Mouse (Mus musculus): ENCODE data around the gene Fmnl2. TPM values are rescaled to one million over a fixed set of nuclear protein-coding genes. Genes with fewer than 3 reads are reported as not detected.

Gene Fmnl2
- total RNA-seq, 1 experiment, result 13.6 TPM

GRCm38 (mm10) chr2:52948406-52948805 is 90.7 kb downstream of the Fmnl2 start:
- H3K4me1 ChIP-seq (ENCODE audit: control insufficient read depth in 2 of 2, insufficient read depth in 2 of 2, low read length in 2 of 2, poor library complexity in 1 of 2), result peaks cover 6% of the 10 kb centered on the region in 2 experiments
- no peaks in the 10 kb centered on the region for H3K9me3 ChIP-seq (ENCODE audit: control insufficient read depth, insufficient read depth, low read depth, low read length)
- in situ Hi-C loops (cut with MboI; ENCODE audit: low sequenced_read_pairs in 2 of 2, unreplicated experiment in 2 of 2), result no loop called here
- no peak overlapping the region for H3K9ac ChIP-seq (ENCODE audit: insufficient read depth, low read depth, low read length, poor library complexity, severe bottlenecking)
- H3K4me3 ChIP-seq (ENCODE audit: insufficient read depth in 1 of 2, low read depth in 1 of 2, low read length in 2 of 2, poor library complexity in 1 of 2, severe bottlenecking in 1 of 2), result no peak overlapping the region
- H3K36me3 ChIP-seq (ENCODE audit: control insufficient read depth, insufficient read depth, low read length, poor library complexity, severe bottlenecking), result no peaks in the 10 kb centered on the region
- TF ChIP-seq ZC3H11A (IDR thresholded peaks at IDR 0.05; ENCODE audit: borderline replicate concordance, low read depth, low read length), result no peak
- no peak for TF ChIP-seq HCFC1 (IDR thresholded peaks at IDR 0.05; ENCODE audit: borderline replicate concordance, insufficient read depth, low read length)
- TF ChIP-seq CHD2 (IDR thresholded peaks at IDR 0.05; ENCODE audit: low read depth, low read length), result no peak
- TF ChIP-seq ZNF384 (IDR thresholded peaks at IDR 0.05; ENCODE audit: low read depth, low read length), result no peak
- no peak for TF ChIP-seq MAFK (IDR thresholded peaks at IDR 0.05; ENCODE audit: insufficient read depth, low read depth, low read length)
- H3K27ac ChIP-seq (ENCODE audit: insufficient read depth, low read depth, low read length, poor library complexity, severe bottlenecking), result no peak overlapping the region
- no peak for DNase-seq (ENCODE audit: low read depth, low spot score)

GRCm38 (mm10) chr2:52949556-52949955 is 91.9 kb downstream of the Fmnl2 start:
- Histone ChIP-seq H3K36me3 (ENCODE audit: control insufficient read depth, insufficient read depth, low read length, poor library complexity, severe bottlenecking) (no peaks in the 10 kb centered on the region), H3K9ac (ENCODE audit: insufficient read depth, low read depth, low read length, poor library complexity, severe bottlenecking) (no peak overlapping the region), H3K4me1 (ENCODE audit: control insufficient read depth in 2 of 2, insufficient read depth in 2 of 2, low read length in 2 of 2, poor library complexity in 1 of 2) (peaks cover 0 to 6% of the 10 kb centered on the region in 2 experiments; a peak in 3 of 4 replicates), H3K27ac (ENCODE audit: insufficient read depth, low read depth, low read length, poor library complexity, severe bottlenecking) (no peak overlapping the region), H3K9me3 (ENCODE audit: control insufficient read depth, insufficient read depth, low read depth, low read length) (no peaks in the 10 kb centered on the region), H3K4me3 (ENCODE audit: insufficient read depth in 1 of 2, low read depth in 1 of 2, low read length in 2 of 2, poor library complexity in 1 of 2, severe bottlenecking in 1 of 2) (no peak overlapping the region)
- DNase-seq (ENCODE audit: low read depth, low spot score), result no peak
- in situ Hi-C loops (cut with MboI; ENCODE audit: low sequenced_read_pairs in 2 of 2, unreplicated experiment in 2 of 2), result no loop called here
- peak; percentile 54; the same call in 1 of the 2 replicates for TF ChIP-seq ZC3H11A (IDR thresholded peaks at IDR 0.05; ENCODE audit: borderline replicate concordance, low read depth, low read length)
- no peak for TF ChIP-seq MAFK (IDR thresholded peaks at IDR 0.05; ENCODE audit: insufficient read depth, low read depth, low read length)
- no peak for TF ChIP-seq ZNF384 (IDR thresholded peaks at IDR 0.05; ENCODE audit: low read depth, low read length)

GRCm38 (mm10) chr2:52950226-52950625 is 92.6 kb downstream of the Fmnl2 start:
- Histone ChIP-seq H3K9me3 (ENCODE audit: control insufficient read depth, insufficient read depth, low read depth, low read length) (no peaks in the 10 kb centered on the region), H3K36me3 (ENCODE audit: control insufficient read depth, insufficient read depth, low read length, poor library complexity, severe bottlenecking) (no peaks in the 10 kb centered on the region), H3K4me1 (ENCODE audit: control insufficient read depth in 2 of 2, insufficient read depth in 2 of 2, low read length in 2 of 2, poor library complexity in 1 of 2) (peaks cover 0 to 7% of the 10 kb centered on the region in 2 experiments; a peak in 3 of 4 replicates), H3K4me3 (ENCODE audit: insufficient read depth in 1 of 2, low read depth in 1 of 2, low read length in 2 of 2, poor library complexity in 1 of 2, severe bottlenecking in 1 of 2) (no peak overlapping the region), H3K27ac (ENCODE audit: insufficient read depth, low read depth, low read length, poor library complexity, severe bottlenecking) (no peak overlapping the region), H3K9ac (ENCODE audit: insufficient read depth, low read depth, low read length, poor library complexity, severe bottlenecking) (no peak overlapping the region)
- no peak for TF ChIP-seq CHD2 (IDR thresholded peaks at IDR 0.05; ENCODE audit: low read depth, low read length)
- in situ Hi-C loops (cut with MboI; ENCODE audit: low sequenced_read_pairs in 2 of 2, unreplicated experiment in 2 of 2), result no loop called here
- DNase-seq (ENCODE audit: low read depth, low spot score), result no peak

GRCm38 (mm10) chr2:52952202-52952730 is 94.6 kb downstream of the Fmnl2 start:
- in situ Hi-C loops (cut with MboI; ENCODE audit: low sequenced_read_pairs in 2 of 2, unreplicated experiment in 2 of 2), result no loop called here
- no peaks in the 10 kb centered on the region for H3K36me3 ChIP-seq (ENCODE audit: control insufficient read depth, insufficient read depth, low read length, poor library complexity, severe bottlenecking)
- DNase-seq (ENCODE audit: low read depth, low spot score), result no peak
- H3K27ac ChIP-seq (ENCODE audit: insufficient read depth, low read depth, low read length, poor library complexity, severe bottlenecking), result no peak overlapping the region
- peaks cover 5 to 15% of the 10 kb centered on the region in 2 experiments for H3K4me1 ChIP-seq (ENCODE audit: control insufficient read depth in 2 of 2, insufficient read depth in 2 of 2, low read length in 2 of 2, poor library complexity in 1 of 2)
- no peaks in the 10 kb centered on the region for H3K9me3 ChIP-seq (ENCODE audit: control insufficient read depth, insufficient read depth, low read depth, low read length)
- H3K9ac ChIP-seq (ENCODE audit: insufficient read depth, low read depth, low read length, poor library complexity, severe bottlenecking), result no peak overlapping the region
- no peak for TF ChIP-seq HCFC1 (IDR thresholded peaks at IDR 0.05; ENCODE audit: borderline replicate concordance, insufficient read depth, low read length)
- TF ChIP-seq CHD2 (IDR thresholded peaks at IDR 0.05; ENCODE audit: low read depth, low read length), result no peak
- TF ChIP-seq MAFK (IDR thresholded peaks at IDR 0.05; ENCODE audit: insufficient read depth, low read depth, low read length), result no peak
- no peak for TF ChIP-seq ZC3H11A (IDR thresholded peaks at IDR 0.05; ENCODE audit: borderline replicate concordance, low read depth, low read length)
- TF ChIP-seq ZNF384 (IDR thresholded peaks at IDR 0.05; ENCODE audit: low read depth, low read length), result no peak
- no peak overlapping the region for H3K4me3 ChIP-seq (ENCODE audit: insufficient read depth in 1 of 2, low read depth in 1 of 2, low read length in 2 of 2, poor library complexity in 1 of 2, severe bottlenecking in 1 of 2)

- no peaks in the 10 kb centered on the region for H3K36me3 ChIP-seq (ENCODE audit: control insufficient read depth, insufficient read depth, low read length, poor library complexity, severe bottlenecking)
Observed at GRCm38 (mm10) chr2:52955090-52955489, 97.4 kb downstream of the Fmnl2 start.

More at GRCm38 (mm10) chr2:52955090-52955489, 97.4 kb downstream of the Fmnl2 start:
- no peak overlapping the region for H3K4me3 ChIP-seq (ENCODE audit: insufficient read depth in 1 of 2, low read depth in 1 of 2, low read length in 2 of 2, poor library complexity in 1 of 2, severe bottlenecking in 1 of 2)
- peak overlapping the region; percentile 54; the same call in 1 of the 2 replicates for H3K27ac ChIP-seq (ENCODE audit: insufficient read depth, low read depth, low read length, poor library complexity, severe bottlenecking)
- H3K9ac ChIP-seq (ENCODE audit: insufficient read depth, low read depth, low read length, poor library complexity, severe bottlenecking), result no peak overlapping the region
- H3K4me1 ChIP-seq (ENCODE audit: control insufficient read depth in 2 of 2, insufficient read depth in 2 of 2, low read length in 2 of 2, poor library complexity in 1 of 2), result peaks cover 17 to 28% of the 10 kb centered on the region in 2 experiments
- TF ChIP-seq CHD2 (IDR thresholded peaks at IDR 0.05; ENCODE audit: low read depth, low read length) (no peak), MAFK (IDR thresholded peaks at IDR 0.05; ENCODE audit: insufficient read depth, low read depth, low read length) (peak; percentile 95), ZC3H11A (IDR thresholded peaks at IDR 0.05; ENCODE audit: borderline replicate concordance, low read depth, low read length) (no peak)
- in situ Hi-C loops (cut with MboI; ENCODE audit: low sequenced_read_pairs in 2 of 2, unreplicated experiment in 2 of 2), result no loop called here
- no peaks in the 10 kb centered on the region for H3K9me3 ChIP-seq (ENCODE audit: control insufficient read depth, insufficient read depth, low read depth, low read length)
- peak; percentile 56 for DNase-seq (ENCODE audit: low read depth, low spot score)
